Mouse (Mus musculus): ENCODE results near the gene Gtf2a2.

GRCm38 (mm10) chr9:70047839-70048238, 35.5 kb downstream of the Gtf2a2 start:
- TF ChIP-seq CTCF (IDR thresholded peaks at IDR 0.05) (no peak), EP300 (IDR thresholded peaks at IDR 0.05; ENCODE audit: insufficient read depth, low read depth, low read length) (no peak)

All from heart, adult 2 months (tissue).